Mouse (Mus musculus) stomach, embryonic 14.5 days (tissue): ENCODE measurements around the gene Plcd1. TPM values are rescaled to one million over a fixed set of nuclear protein-coding genes. Genes with fewer than 3 reads are reported as not detected.

Source experiments
- ATAC-seq: fragments of 200-750 bp; cut with Nextera tagmentation; 2 replicates; pipeline ENCODE4 v1.8.0; 2017; ENCODE audit warnings: low read depth, moderate TSS enrichment; ENCODE audit not compliant: insufficient number of reproducible peaks, insufficient read depth, low FRiP score
- H3K27ac ChIP-seq: fragments of 300-500 bp; sonication (generic); 2 replicates; pipeline ENCODE4 v1.5.1; 2014; ENCODE audit warnings: mild to moderate bottlenecking, low read length, moderate library complexity, mixed read lengths
- H3K27me3 ChIP-seq: fragments of 300-500 bp; sonication (generic); 2 replicates; pipeline ENCODE4 v1.6.1; 2014; ENCODE audit warnings: low read length, control low read depth, mixed read lengths; ENCODE audit not compliant: control insufficient read depth, insufficient read depth
- H3K36me3 ChIP-seq: fragments of 300-500 bp; sonication (generic); 2 replicates; pipeline ENCODE4 v1.6.1; 2014; ENCODE audit warnings: mild to moderate bottlenecking, control low read depth, low read length, moderate library complexity, mixed read lengths; ENCODE audit not compliant: control insufficient read depth, insufficient read depth
- H3K4me1 ChIP-seq: fragments of 300-500 bp; sonication (generic); 2 replicates; pipeline ENCODE4 v1.6.1; 2014; ENCODE audit warnings: low read length, control low read depth, mixed read lengths; ENCODE audit not compliant: control insufficient read depth, insufficient read depth
- H3K4me2 ChIP-seq: fragments of 300-500 bp; sonication (generic); replicated peaks from 2 replicates; pipeline ENCODE4 v1.6.1; 2014; ENCODE audit warnings: low read depth, low read length, control low read depth
- H3K4me3 ChIP-seq: fragments of 300-500 bp; sonication (generic); 2 replicates; pipeline ENCODE4 v1.5.1; 2014; ENCODE audit warnings: low read depth, low read length, control low read depth
- H3K9ac ChIP-seq: fragments of 300-500 bp; sonication (generic); replicated peaks from 2 replicates; pipeline ENCODE4 v1.6.1; 2014; ENCODE audit warnings: low read depth, mild to moderate bottlenecking, control low read depth, low read length, moderate library complexity, mixed read lengths
- H3K9me3 ChIP-seq: fragments of 300-500 bp; sonication (generic); 2 replicates; pipeline ENCODE4 v1.6.1; 2016; ENCODE audit warnings: low read depth, low read length, control low read depth; ENCODE audit not compliant: control insufficient read depth
- WGBS: fragments of 180-500 bp; shearing (Covaris S2); extraction: QIAGEN DNeasy Blood & Tissue Kit; methylation state at CpG from one replicate; pipeline ENCODE4 v1.1.7; 2014; 5-methylcytosine and 5-hydroxymethylcytosine counted together
- polyA plus RNA-seq: library from polyadenylated mRNA; unstranded; fragments of >200 nt; fragmentation: Nextera tagmentation; extraction: Ambion mirVana; gene quantifications from 2 replicates; pipeline ENCODE4 v1.2.1, GENCODE M21; 2014

The Plcd1 gene
- polyA plus RNA-seq, result 44.2 and 44.3 TPM in 2 replicates

GRCm38 (mm10) chr9:119093419-119094295 is at the start of gene Plcd1:
Plcd1 (minus strand) TSS chr9:119093502.
- ATAC-seq, result peak; percentile 81
- no peaks in the 10 kb centered on the region for H3K9me3 ChIP-seq
- peak within 1 kb of the TSS; percentile 60 for H3K4me3 ChIP-seq
- H3K4me1 ChIP-seq, result peaks cover 17% of the 10 kb centered on the region; the same call in 1 of the 2 replicates
- peak within 1 kb of the TSS; percentile 85 for H3K4me2 ChIP-seq
- H3K36me3 ChIP-seq, result no peaks in the 10 kb centered on the region
- peak within 1 kb of the TSS; percentile 53 for H3K9ac ChIP-seq
- WGBS, result 10% methylated on average over 45 of the region's 45 CpGs
- no peaks in the 10 kb centered on the region for H3K27me3 ChIP-seq
- peak within 1 kb of the TSS; percentile 77 for H3K27ac ChIP-seq

GRCm38 (mm10) chr9:119142066-119142465 is 48.8 kb upstream of the Plcd1 start:
- WGBS, result 73% methylated on average over 5 of the region's 5 CpGs
- Histone ChIP-seq H3K9me3 (no peaks in the 10 kb centered on the region), H3K27ac (no peak overlapping the region), H3K27me3 (no peaks in the 10 kb centered on the region), H3K9ac (no peak overlapping the region), H3K4me3 (no peak overlapping the region), H3K36me3 (no peaks in the 10 kb centered on the region), H3K4me2 (no peak overlapping the region), H3K4me1 (no peaks in the 10 kb centered on the region)
- no peak for ATAC-seq

- no peak for ATAC-seq
- Histone ChIP-seq H3K27ac (no peak overlapping the region), H3K4me2 (no peak overlapping the region), H3K4me3 (no peak overlapping the region), H3K27me3 (no peaks in the 10 kb centered on the region), H3K9me3 (no peaks in the 10 kb centered on the region), H3K4me1 (no peaks in the 10 kb centered on the region), H3K9ac (no peak overlapping the region), H3K36me3 (no peaks in the 10 kb centered on the region)
- 76% methylated on average over 2 of the region's 2 CpGs for WGBS
These were observed 45.5 kb upstream of the Plcd1 start for GRCm38 (mm10) chr9:119138836-119139235.

GRCm38 (mm10) chr9:119130692-119131091 is 37.4 kb upstream of the Plcd1 start:
- H3K9ac ChIP-seq, result no peak overlapping the region
- H3K27me3 ChIP-seq, result no peaks in the 10 kb centered on the region
- no peak overlapping the region for H3K27ac ChIP-seq
- no peak overlapping the region for H3K4me2 ChIP-seq
- H3K4me1 ChIP-seq, result no peaks in the 10 kb centered on the region
- no peak for ATAC-seq
- H3K9me3 ChIP-seq, result no peaks in the 10 kb centered on the region
- H3K4me3 ChIP-seq, result no peak overlapping the region
- WGBS, result 28% methylated on average over 5 of the region's 5 CpGs
- no peaks in the 10 kb centered on the region for H3K36me3 ChIP-seq

- no peaks in the 10 kb centered on the region for H3K36me3 ChIP-seq
- H3K27me3 ChIP-seq, result no peaks in the 10 kb centered on the region
- ATAC-seq, result no peak
- no peaks in the 10 kb centered on the region for H3K4me1 ChIP-seq
- 76% methylated on average over 12 of the region's 12 CpGs for WGBS
- H3K9me3 ChIP-seq, result no peaks in the 10 kb centered on the region
- no peak overlapping the region for H3K27ac ChIP-seq
- no peak overlapping the region for H3K9ac ChIP-seq
- no peak overlapping the region for H3K4me3 ChIP-seq
- H3K4me2 ChIP-seq, result no peak overlapping the region
These were observed 35.3 kb upstream of the Plcd1 start for GRCm38 (mm10) chr9:119128436-119129181.

- no peaks in the 10 kb centered on the region for H3K4me1 ChIP-seq
- H3K9ac ChIP-seq, result no peak overlapping the region
- no peaks in the 10 kb centered on the region for H3K27me3 ChIP-seq
- H3K4me2 ChIP-seq, result no peak overlapping the region
- no peak overlapping the region for H3K27ac ChIP-seq
- WGBS, result 82% methylated on average over 18 of the region's 18 CpGs
- H3K9me3 ChIP-seq, result no peaks in the 10 kb centered on the region
- no peak for ATAC-seq
- H3K4me3 ChIP-seq, result no peak overlapping the region
- no peaks in the 10 kb centered on the region for H3K36me3 ChIP-seq
These were observed 29.5 kb upstream of the Plcd1 start for GRCm38 (mm10) chr9:119122596-119123369.

- Histone ChIP-seq H3K27me3 (no peaks in the 10 kb centered on the region), H3K4me3 (no peak overlapping the region), H3K9me3 (no peaks in the 10 kb centered on the region), H3K9ac (no peak overlapping the region), H3K4me1 (no peaks in the 10 kb centered on the region), H3K4me2 (no peak overlapping the region), H3K36me3 (no peaks in the 10 kb centered on the region), H3K27ac (no peak overlapping the region)
- WGBS, result 54% methylated on average over 3 of the region's 3 CpGs
- ATAC-seq, result no peak
These were observed 26.9 kb upstream of the Plcd1 start for GRCm38 (mm10) chr9:119120168-119120560.
